Mouse (Mus musculus) adrenal gland, postnatal 36 days (tissue): Measurements from ENCODE around the gene Ugt1a6b. TPM values are rescaled to one million over a fixed set of nuclear protein-coding genes. Genes with fewer than 3 reads are reported as not detected.
"Not testable (repeated sequence)": the region's sequence is repeated elsewhere in the genome, so short reads cannot be mapped to it uniquely, and the experiment has no call there.

ENCODE experiments used
- DNase-seq, 2 experiments: peaks; one replicate each; pipeline ENCODE4 v3.0.0; 2021; ENCODE audit warnings: mixed read lengths in 1 of 2
- total RNA-seq, 2 experiments: library from RNA; stranded (reverse); gene quantifications; 2 replicates each; pipeline ENCODE4 v1.2.3; 2021

Ugt1a6b gene
- total RNA-seq, 2 experiments from 2014 or later, result 3.6 to 7.5 TPM

GRCm38 (mm10) chr1:88224029-88224776, 121.2 kb downstream of the Ugt1a6b start:
- peak; percentile 60 to 67 for DNase-seq

GRCm38 (mm10) chr1:88225301-88225700, 122.2 kb downstream of the Ugt1a6b start:
- not testable (repeated sequence) for DNase-seq

DNA sequence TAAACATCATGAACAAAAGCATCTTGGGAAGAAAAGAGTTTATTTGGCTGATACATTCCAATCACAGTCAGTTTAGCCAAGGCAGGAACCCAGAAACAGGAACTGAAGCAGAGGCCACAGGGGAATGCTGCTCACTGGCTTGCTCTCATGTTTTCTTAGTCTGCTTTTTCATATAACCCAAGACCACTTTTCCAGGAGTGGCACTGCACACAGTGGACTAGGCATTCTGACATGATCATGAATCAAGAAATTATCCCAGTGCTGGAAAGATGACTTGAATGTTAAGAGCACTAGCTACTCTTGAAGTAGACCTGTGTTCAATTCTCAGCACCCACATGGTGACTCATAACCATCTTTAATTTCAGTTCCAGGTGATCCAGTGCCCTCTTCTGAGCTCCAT, 122.7 kb downstream of the Ugt1a6b start:
- DNase-seq, result no peak

- no peak for DNase-seq
Measured at GRCm38 (mm10) chr1:88226670-88227379, 123.8 kb downstream of the Ugt1a6b start, which contains the start of gene Mroh2a. Gene Mroh2a (plus strand): TSS chr1:88226986.

- DNase-seq, result no peak
Measured at GRCm38 (mm10) chr1:88227482-88227881, 124.4 kb downstream of the Ugt1a6b start.

DNA sequence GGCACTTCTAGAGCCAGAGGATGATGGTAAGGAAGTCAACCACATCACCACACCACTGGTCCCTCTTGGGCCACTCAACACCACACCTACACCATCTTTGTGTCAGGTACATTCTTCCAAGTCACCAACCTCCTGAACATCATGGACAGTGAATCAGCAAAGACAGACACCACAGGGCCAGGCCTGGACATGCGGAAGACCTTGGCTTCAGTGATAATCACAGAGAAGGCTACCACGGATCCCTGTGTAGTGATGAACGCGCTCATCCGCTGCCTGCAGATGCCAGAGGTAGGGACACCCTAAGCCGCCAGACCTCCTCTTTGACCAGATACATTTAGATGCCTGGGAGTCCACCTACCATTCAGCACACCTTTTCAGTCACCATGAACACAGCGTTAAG, 125.1 kb downstream of the Ugt1a6b start:
- no peak for DNase-seq

GRCm38 (mm10) chr1:88229566-88229965, 126.5 kb downstream of the Ugt1a6b start:
- no peak for DNase-seq

DNA sequence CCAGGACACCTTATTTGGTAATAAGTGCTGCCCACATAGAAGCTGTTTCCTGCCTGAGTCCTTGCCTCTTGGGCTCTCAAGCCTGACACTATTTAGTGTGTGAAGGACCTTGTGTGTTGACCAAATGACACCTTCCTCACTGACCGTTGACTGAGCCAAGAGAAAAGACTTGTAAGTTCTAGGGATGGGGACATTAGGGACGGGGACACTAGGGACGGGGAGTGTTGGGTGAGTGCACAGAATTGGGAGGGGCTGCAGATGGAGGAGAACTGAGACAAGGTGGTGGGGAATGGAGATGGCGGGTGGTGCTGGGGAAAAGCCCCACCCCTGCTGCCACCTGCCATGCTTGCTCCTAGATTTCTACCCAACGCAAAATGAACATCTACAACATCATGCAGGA, 126.9 kb downstream of the Ugt1a6b start:
- DNase-seq, result no peak

GRCm38 (mm10) chr1:88230421-88230820, 127.4 kb downstream of the Ugt1a6b start:
- DNase-seq, result no peak

- no peak for DNase-seq
Measured at GRCm38 (mm10) chr1:88230981-88231802, 128.1 kb downstream of the Ugt1a6b start.

DNA sequence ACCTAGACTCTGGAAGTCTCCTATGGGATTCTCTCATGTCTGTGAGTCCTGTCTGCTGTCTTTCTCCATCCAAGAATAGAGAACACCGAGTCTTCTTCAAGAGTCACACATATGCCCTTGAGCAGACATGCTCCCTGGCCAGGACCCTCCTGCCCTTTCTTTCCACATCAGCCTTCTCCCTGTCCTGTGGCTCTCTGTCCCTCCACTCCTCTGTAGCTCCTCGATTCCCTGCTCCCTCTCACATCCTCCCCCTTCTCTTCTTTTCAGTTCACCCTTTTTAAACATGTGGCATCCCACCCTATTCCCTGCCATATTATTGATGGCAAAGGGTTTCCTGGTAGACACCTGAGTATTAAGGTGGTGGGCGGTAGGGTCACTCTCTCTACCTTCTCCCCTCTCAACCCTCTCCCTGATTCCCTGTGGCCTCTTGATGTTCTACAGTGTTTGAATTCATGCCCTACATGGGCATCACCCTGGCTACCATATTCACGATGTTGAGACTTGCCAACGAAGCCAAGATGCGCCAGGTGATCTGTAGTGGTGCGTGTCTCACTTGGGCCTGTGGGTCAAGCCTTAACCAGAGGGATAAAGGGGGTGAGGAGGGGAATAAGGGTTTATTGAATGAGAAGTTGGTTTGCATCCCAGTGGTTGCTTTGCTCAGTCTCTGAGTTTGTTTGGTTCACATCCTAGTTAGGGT, 128.9 kb downstream of the Ugt1a6b start:
- no peak for DNase-seq

DNA sequence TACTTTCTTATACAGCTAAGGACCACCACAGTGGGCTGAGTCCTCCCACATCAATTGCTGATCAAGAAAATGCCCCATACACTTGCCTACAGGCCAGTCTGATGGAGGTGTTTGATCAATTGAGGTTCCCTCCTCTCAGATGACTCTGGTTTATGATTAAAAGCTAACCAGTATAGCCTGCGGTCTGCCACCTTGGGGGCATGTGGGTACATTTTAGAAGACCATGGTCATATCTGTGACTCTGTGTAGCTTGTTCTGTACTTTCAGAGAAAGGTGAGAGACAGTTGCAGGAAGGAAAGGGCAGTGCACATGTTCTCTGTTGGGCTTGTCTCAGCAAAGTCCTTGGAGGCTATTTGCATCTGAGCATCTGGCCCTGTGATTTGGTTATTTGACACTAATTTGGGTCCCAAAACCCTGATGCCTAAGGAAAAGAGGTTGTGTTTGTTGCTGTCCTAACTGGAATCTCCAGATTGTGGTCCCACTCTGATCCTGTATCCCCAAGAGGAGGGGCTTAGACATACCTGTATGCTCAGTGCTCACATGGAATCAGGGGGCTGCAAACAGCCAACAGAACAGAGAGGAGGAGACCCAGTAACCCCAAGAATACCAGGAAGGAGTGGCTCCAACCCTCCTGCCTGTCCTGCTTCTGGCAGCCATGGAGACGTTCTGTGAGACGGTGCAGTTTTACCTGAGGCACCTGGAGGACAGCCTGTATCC, 129.8 kb downstream of the Ugt1a6b start:
- no peak for DNase-seq

- no peak for DNase-seq
Measured at GRCm38 (mm10) chr1:88233421-88234247, 130.6 kb downstream of the Ugt1a6b start.

DNA sequence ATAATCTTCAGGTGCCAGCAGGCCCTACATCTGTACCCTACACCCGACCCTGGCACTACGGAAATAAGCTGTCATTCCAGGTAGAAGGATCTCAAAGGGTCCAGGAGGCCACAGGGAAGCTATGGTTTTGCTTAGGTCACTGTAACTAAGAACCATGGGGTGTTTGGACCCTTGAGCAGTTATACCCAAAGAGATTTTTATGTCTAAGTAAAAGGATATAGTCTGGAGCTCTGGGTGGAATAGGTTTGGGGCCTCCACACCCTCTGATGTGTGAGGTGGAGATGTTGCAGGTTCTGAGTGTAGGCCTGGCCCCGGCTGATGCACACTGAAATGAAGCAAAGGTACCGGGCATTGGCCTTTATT, 131.2 kb downstream of the Ugt1a6b start:
- no peak for DNase-seq

DNA sequence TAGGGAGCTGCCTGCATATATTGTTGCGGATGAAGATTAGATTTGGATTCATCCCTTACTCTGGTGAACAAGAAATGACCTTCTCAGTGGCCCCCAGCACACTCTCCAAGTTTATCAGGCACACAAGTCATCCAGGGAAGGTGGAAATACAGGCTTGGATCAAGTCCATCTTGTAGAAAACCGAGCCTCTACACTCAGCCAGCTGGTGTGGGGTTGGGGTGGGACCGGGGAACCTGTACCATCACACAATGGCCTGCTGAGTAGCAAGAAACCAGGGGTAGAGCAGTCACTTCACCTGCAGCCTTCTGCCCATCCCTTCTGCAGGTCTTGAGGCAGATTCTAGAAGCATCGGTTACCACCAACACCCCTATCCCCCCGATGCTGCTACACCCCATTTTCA, 131.6 kb downstream of the Ugt1a6b start:
- no peak for DNase-seq

DNA sequence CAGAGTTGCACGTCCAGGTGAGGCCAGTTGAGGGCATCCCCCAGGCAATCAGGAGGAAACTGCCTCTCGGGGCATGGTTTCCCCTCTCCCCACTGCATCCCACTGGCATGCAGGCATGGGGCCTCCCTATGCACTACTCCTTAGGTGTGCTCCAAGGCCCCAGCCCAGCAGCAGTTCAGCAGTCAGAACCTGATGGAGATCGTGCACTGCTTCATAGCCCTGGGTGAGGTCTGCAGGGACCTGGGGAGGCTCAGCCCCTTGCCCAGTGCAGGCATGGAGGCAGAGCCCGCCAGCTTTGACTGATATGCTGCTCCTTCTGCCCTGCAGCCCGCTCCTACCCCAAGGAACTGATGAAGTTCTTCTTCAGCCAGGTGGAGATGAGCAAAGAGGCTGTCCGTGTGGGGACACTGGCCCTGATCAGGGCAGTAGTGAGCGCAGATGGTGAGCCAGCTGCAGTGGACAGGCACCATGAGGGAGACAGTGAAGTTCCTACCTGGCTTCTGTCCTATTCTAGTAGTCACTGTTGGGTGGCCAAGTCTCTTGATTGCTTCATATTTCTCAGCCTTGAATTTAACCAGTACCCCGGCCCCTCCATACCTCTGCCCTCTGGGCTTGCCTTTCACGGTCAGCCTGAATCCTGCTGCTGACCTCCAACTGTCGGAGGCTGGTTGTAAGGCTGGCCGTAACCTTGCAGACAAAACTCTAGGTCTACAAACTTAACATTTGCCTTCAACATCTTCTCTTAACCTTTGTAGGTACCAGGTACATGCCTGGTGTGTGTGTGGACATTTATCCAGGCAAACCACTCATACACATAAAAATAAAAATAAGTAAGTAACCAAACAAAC, 132.2 kb downstream of the Ugt1a6b start:
- no peak for DNase-seq

GRCm38 (mm10) chr1:88235894-88236415, 132.9 kb downstream of the Ugt1a6b start:
- no peak for DNase-seq

- DNase-seq, result no peak
Measured at GRCm38 (mm10) chr1:88237311-88237710, 134.3 kb downstream of the Ugt1a6b start.

GRCm38 (mm10) chr1:88238771-88239170, 135.7 kb downstream of the Ugt1a6b start:
- DNase-seq, result no peak
